Mouse (Mus musculus) thymus, postnatal 10 days (tissue): ENCODE data around the gene Tdpoz1.
"Not testable (repeated sequence)": the region's sequence is repeated elsewhere in the genome, so short reads cannot be mapped to it uniquely, and the experiment has no call there.

Experiments used
- DNase-seq, 2 experiments: peaks; one replicate each; pipeline ENCODE4 v3.0.0; 2021; ENCODE audit warnings: low spot score in 2 of 2

Tdpoz1 gene

GRCm38 (mm10) chr3:93676210-93676609 lies at the start of gene Tdpoz1:
Gene Tdpoz1 (minus strand): TSS chr3:93676310.
- not testable (repeated sequence) for DNase-seq

GRCm38 (mm10) chr3:93708969-93709637 lies 33.0 kb upstream of the Tdpoz1 start:
- DNase-seq = not testable (repeated sequence)

GRCm38 (mm10) chr3:93692970-93693369 lies 16.9 kb upstream of the Tdpoz1 start, which contains the start of gene Gm37596:
Gene Gm37596 (minus strand): TSS chr3:93693070.
- not testable (repeated sequence) for DNase-seq

GRCm38 (mm10) chr3:93670805-93671503 lies 5.2 kb downstream of the Tdpoz1 start:
- not testable (repeated sequence) for DNase-seq

GRCm38 (mm10) chr3:93654260-93654659 lies 21.9 kb downstream of the Tdpoz1 start:
- no peak for DNase-seq

- DNase-seq = no peak
These were observed 23.5 kb downstream of the Tdpoz1 start, which contains the start of gene Tdpoz2 for GRCm38 (mm10) chr3:93652586-93652985. Gene Tdpoz2 (minus strand): TSS chr3:93652686.

GRCm38 (mm10) chr3:93630917-93631714 lies 45.0 kb downstream of the Tdpoz1 start:
- DNase-seq = not testable (repeated sequence)
